Mouse (Mus musculus) CD4-positive naive resting alpha-beta T cell, adult 57 days (primary cell): ENCODE data around the gene Ap4b1. TPM values are rescaled to one million over a fixed set of nuclear protein-coding genes. Genes with fewer than 3 reads are reported as not detected.

Source experiments
- total RNA-seq: library from RNA; stranded (reverse); gene quantifications from one replicate; pipeline ENCODE4 v1.2.4, GENCODE M21; 2023

The Ap4b1 gene
- 23.0 TPM for total RNA-seq

GRCm38 (mm10) chr3:103808891-103809798 lies at the start of gene Ap4b1, which contains the start of the genes Dclre1b and Gm43064:
Ap4b1 (plus strand) TSS chr3:103809520.
Dclre1b (minus strand) TSS chr3:103809444.
Gm43064 (plus strand) TSS chr3:103809573.

GRCm38 (mm10) chr3:103791230-103792110 lies 17.9 kb upstream of the Ap4b1 start, which contains the start of gene Hipk1:
Hipk1 (minus strand) TSS chr3:103791563.

GRCm38 (mm10) chr3:103832426-103832825 lies 23.1 kb downstream of the Ap4b1 start, which contains the start of gene Bcl2l15:
Bcl2l15 (plus strand) TSS chr3:103832601.

GRCm38 (mm10) chr3:103858881-103859801 lies 49.8 kb downstream of the Ap4b1 start, which contains the start of gene Ptpn22:
Ptpn22 (plus strand) TSS chr3:103859795.

Other genes starting within 250 kb of the Ap4b1 start
- gene Syt6, start 234.3 kb upstream of the Ap4b1 start, total RNA-seq, result 0.12 TPM
- 2.5 TPM for gene Atg4a-ps, start 163.5 kb upstream of the Ap4b1 start, total RNA-seq
- gene Olfml3, start 71.5 kb upstream of the Ap4b1 start, total RNA-seq, result 6.7 TPM
- not detected for gene Gm10964, start 70.2 kb upstream of the Ap4b1 start, total RNA-seq
- 221 TPM for gene Hipk1, start 18.0 kb upstream of the Ap4b1 start, total RNA-seq
- 22.1 TPM for gene Dclre1b, start 76 bp upstream of the Ap4b1 start, total RNA-seq
- not detected for gene Gm43064, start 53 bp downstream of the Ap4b1 start, total RNA-seq
- 1.5 TPM for gene Bcl2l15, start 23.1 kb downstream of the Ap4b1 start, total RNA-seq
- 238 TPM for gene Ptpn22, start 50.3 kb downstream of the Ap4b1 start, total RNA-seq
- 42.5 TPM for gene Rsbn1, start 104.6 kb downstream of the Ap4b1 start, total RNA-seq
- gene Phtf1, start 158.6 kb downstream of the Ap4b1 start, total RNA-seq, result 36.9 TPM